8 mouse cellular contexts compared by ENCODE assay signal in genomic region chr5:105519096-105519975, GRCm38 (mm10). TPM values are rescaled to one million over a fixed set of nuclear protein-coding genes. Genes with fewer than 3 reads are reported as not detected.
DNase-seq lines count a peak whose midpoint lies in the region; ATAC-seq and TF ChIP-seq lines count a peak whose summit lies in the region.

Gene Lrrc8c, plus strand, starts transcription at chr5:105519388.

- H3K27ac ChIP-seq in heart, embryonic 12.5 days (ENCODE audit: poor library complexity, severe bottlenecking), result peak within 1 kb of the TSS; percentile 97
- H3K27ac ChIP-seq in kidney, postnatal 0 days, result peak within 1 kb of the TSS; percentile 73
- peak within 1 kb of the TSS; percentile 89 for H3K27ac ChIP-seq in liver, embryonic 13.5 days
- peak within 1 kb of the TSS; percentile 81 for H3K27ac ChIP-seq in stomach, embryonic 14.5 days (ENCODE audit: low read length)

- peak within 1 kb of the TSS; percentile 95 for H3K4me3 ChIP-seq in erythroblast, embryonic 14.5 days (replicated peaks)
- H3K4me3 ChIP-seq in heart, embryonic 12.5 days, result peak within 1 kb of the TSS; percentile 82
- H3K4me3 ChIP-seq in kidney, postnatal 0 days (replicated peaks; ENCODE audit: low read depth, low read length), result peak within 1 kb of the TSS; percentile 72
- H3K4me3 ChIP-seq in liver, embryonic 13.5 days (replicated peaks), result peak within 1 kb of the TSS; percentile 86
- peak within 1 kb of the TSS; percentile 72 for H3K4me3 ChIP-seq in stomach, embryonic 14.5 days (ENCODE audit: low read depth, low read length)

- no peak for TF ChIP-seq CTCF in kidney, postnatal 0 days (IDR thresholded peaks at IDR 0.05; ENCODE audit: low read depth)

- H3K36me3 ChIP-seq in erythroblast, embryonic 14.5 days (ENCODE audit: control insufficient read depth), result peaks cover 25% of the 10 kb centered on the region
- no peaks in the 10 kb centered on the region for H3K36me3 ChIP-seq in heart, embryonic 12.5 days
- H3K36me3 ChIP-seq in kidney, postnatal 0 days (ENCODE audit: insufficient read depth, low read length), result no peaks in the 10 kb centered on the region
- peaks cover 7% of the 10 kb centered on the region; the same call in 1 of the 2 replicates for H3K36me3 ChIP-seq in liver, embryonic 13.5 days
- no peaks in the 10 kb centered on the region for H3K36me3 ChIP-seq in stomach, embryonic 14.5 days (ENCODE audit: control insufficient read depth, insufficient read depth, low read length)

- DNase-seq in CD4-positive, CD25-positive, alpha-beta regulatory T cell, adult 2 months (ENCODE audit: low read depth, low spot score), result peak; percentile 93
- DNase-seq in brain, embryonic 18.5 days (ENCODE audit: low read depth, low spot score), result peak; percentile 57
- DNase-seq in kidney, postnatal 0 days (ENCODE audit: low spot score), result peak; percentile 85
- peak; percentile 81 for DNase-seq in liver, embryonic 13.5 days
- DNase-seq in natural killer cell, adult 2 months (ENCODE audit: low spot score in 2 of 2), result peak; percentile 87 to 91

- H3K9ac ChIP-seq in heart, embryonic 12.5 days, result peak within 1 kb of the TSS; percentile 96
- H3K9ac ChIP-seq in kidney, postnatal 0 days (ENCODE audit: low read depth, low read length), result peak within 1 kb of the TSS; percentile 78
- peak within 1 kb of the TSS; percentile 96 for H3K9ac ChIP-seq in liver, embryonic 13.5 days
- H3K9ac ChIP-seq in stomach, embryonic 14.5 days (replicated peaks; ENCODE audit: low read depth, low read length), result peak within 1 kb of the TSS; percentile 67

- WGBS in heart, embryonic 12.5 days, result under 1% methylated on average over 92 of the region's 93 CpGs
- WGBS in kidney, postnatal 0 days, result under 1% methylated on average over 75 of the region's 93 CpGs
- WGBS in liver, embryonic 13.5 days (ENCODE audit: insufficient replicate concordance), result under 1% methylated on average over 84 of the region's 93 CpGs
- WGBS in stomach, embryonic 14.5 days, result under 1% methylated on average over 85 of the region's 93 CpGs

- H3K4me1 ChIP-seq in erythroblast, embryonic 14.5 days (ENCODE audit: control insufficient read depth), result peaks cover 60% of the 10 kb centered on the region
- peaks cover 51% of the 10 kb centered on the region for H3K4me1 ChIP-seq in heart, embryonic 12.5 days (replicated peaks)
- H3K4me1 ChIP-seq in kidney, postnatal 0 days (replicated peaks; ENCODE audit: insufficient read depth, low read length), result peaks cover 4% of the 10 kb centered on the region; the same call in 1 of the 2 replicates
- peaks cover 57% of the 10 kb centered on the region for H3K4me1 ChIP-seq in liver, embryonic 13.5 days (replicated peaks)
- peaks cover 14% of the 10 kb centered on the region; the same call in 1 of the 2 replicates for H3K4me1 ChIP-seq in stomach, embryonic 14.5 days (ENCODE audit: control insufficient read depth, insufficient read depth, low read length)

- peak; percentile 92 for ATAC-seq in heart, embryonic 12.5 days (ENCODE audit: insufficient number of reproducible peaks, low FRiP score)
- peak; percentile 90 for ATAC-seq in kidney, postnatal 0 days (replicated peaks; ENCODE audit: low FRiP score, low read depth)
- ATAC-seq in liver, embryonic 13.5 days (ENCODE audit: low read depth), result peak; percentile 93
- ATAC-seq in stomach, embryonic 14.5 days (ENCODE audit: insufficient number of reproducible peaks, insufficient read depth, low FRiP score, low read depth), result peak; percentile 89

- no peaks in the 10 kb centered on the region for H3K9me3 ChIP-seq in erythroblast, embryonic 14.5 days (ENCODE audit: control insufficient read depth, low read length)
- no peaks in the 10 kb centered on the region for H3K9me3 ChIP-seq in heart, embryonic 12.5 days (replicated peaks)
- H3K9me3 ChIP-seq in kidney, postnatal 0 days (replicated peaks; ENCODE audit: low read length), result no peaks in the 10 kb centered on the region
- no peaks in the 10 kb centered on the region for H3K9me3 ChIP-seq in liver, embryonic 13.5 days (replicated peaks)
- H3K9me3 ChIP-seq in stomach, embryonic 14.5 days (ENCODE audit: control insufficient read depth, low read depth, low read length), result no peaks in the 10 kb centered on the region

- H3K4me2 ChIP-seq in heart, embryonic 12.5 days, result peak within 1 kb of the TSS; percentile 72
- H3K4me2 ChIP-seq in kidney, postnatal 0 days (ENCODE audit: low read length), result peak within 1 kb of the TSS; percentile 96
- H3K4me2 ChIP-seq in liver, embryonic 13.5 days, result peak within 1 kb of the TSS; percentile 91
- peak within 1 kb of the TSS; percentile 94 for H3K4me2 ChIP-seq in stomach, embryonic 14.5 days (replicated peaks; ENCODE audit: low read depth, low read length)

- H3K27me3 ChIP-seq in erythroblast, embryonic 14.5 days (ENCODE audit: control insufficient read depth), result peaks cover 2% of the 10 kb centered on the region; the same call in 1 of the 2 replicates
- no peaks in the 10 kb centered on the region for H3K27me3 ChIP-seq in heart, embryonic 12.5 days (replicated peaks)
- no peaks in the 10 kb centered on the region for H3K27me3 ChIP-seq in kidney, postnatal 0 days (ENCODE audit: insufficient read depth, low read length)
- H3K27me3 ChIP-seq in liver, embryonic 13.5 days, result no peaks in the 10 kb centered on the region
- H3K27me3 ChIP-seq in stomach, embryonic 14.5 days (ENCODE audit: control insufficient read depth, insufficient read depth, low read length), result no peaks in the 10 kb centered on the region

RNA-seq across cellular contexts. Expression of gene Lrrc8c, which starts in this region (rescaled TPM):
- polyA plus RNA-seq in erythroblast, embryonic 14.5 days (2012), result 7.9 and 11.3 TPM in 2 replicates
- 27.1 and 35.1 TPM in 2 replicates for polyA plus RNA-seq in heart, embryonic 12.5 days (2016; fragmentation: Nextera tagmentation; extraction: Ambion mirVana)
- 14.7 and 14.8 TPM in 2 replicates for polyA plus RNA-seq in kidney, postnatal 0 days (2015; fragmentation: Nextera tagmentation; extraction: Ambion mirVana)
- polyA plus RNA-seq in liver, embryonic 13.5 days (2015; fragmentation: Nextera tagmentation; extraction: Ambion mirVana), result 17.5 and 23.2 TPM in 2 replicates
- polyA plus RNA-seq in stomach, embryonic 14.5 days (2014; fragmentation: Nextera tagmentation; extraction: Ambion mirVana), result 21.4 and 23.8 TPM in 2 replicates

Comparison
In these comparisons a context has a peak if more than half of its experiments do, and no peak if none do; other contexts are left out.
1. Peak in every context shown above with its lines: DNase-seq, ATAC-seq, H3K4me3 ChIP-seq and H3K27ac ChIP-seq.